Comparison of ENCODE assay signal across 15 mouse cellular contexts in genomic region chr9:48609734-48610133, GRCm38 (mm10). TPM values are rescaled to one million over a fixed set of nuclear protein-coding genes. Genes with fewer than 3 reads are reported as not detected.
"Had no signal": no experiment of that assay in that cellular context is flagged by ENCODE, and none has a peak within 500 bp of the region (broad histone marks: within the 10 kb centered on the region; RNA-seq: fewer than 3 reads in every experiment).

No protein-coding gene starts in this region.

- H3K4me1 ChIP-seq: neural tube, embryonic 13.5 days; stomach, embryonic 15.5 days had no signal

- H3K9me3 ChIP-seq: intestine, embryonic 15.5 days; kidney, embryonic 15.5 days; limb, embryonic 12.5 days; neural tube, embryonic 13.5 days; stomach, embryonic 15.5 days had no signal

- H3K36me3 ChIP-seq: intestine, embryonic 15.5 days; kidney, embryonic 15.5 days; limb, embryonic 12.5 days; neural tube, embryonic 13.5 days; stomach, embryonic 15.5 days had no signal

- H3K27me3 ChIP-seq: intestine, embryonic 15.5 days; kidney, embryonic 15.5 days; limb, embryonic 12.5 days; neural tube, embryonic 13.5 days; stomach, embryonic 15.5 days had no signal

- H3K27ac ChIP-seq: intestine, embryonic 15.5 days; kidney, embryonic 15.5 days; limb, embryonic 12.5 days; liver, embryonic 14.5 days; neural tube, embryonic 13.5 days; stomach, embryonic 15.5 days had no signal

- DNase-seq: kidney, adult 18-20 months; kidney, postnatal 14 days; lung, adult 18-20 months; lung, postnatal 4 days; midbrain, embryonic 14.5 days; right cerebral cortex, postnatal 14 days; thymus, adult 2 months; thymus, postnatal 25 days had no signal

- ATAC-seq: intestine, embryonic 15.5 days had no signal

- H3K9ac ChIP-seq: intestine, embryonic 15.5 days; kidney, embryonic 15.5 days; limb, embryonic 12.5 days; liver, embryonic 14.5 days; neural tube, embryonic 13.5 days; stomach, embryonic 15.5 days had no signal

- H3K4me3 ChIP-seq: intestine, embryonic 15.5 days; kidney, embryonic 15.5 days; limb, embryonic 12.5 days; neural tube, embryonic 13.5 days; stomach, embryonic 15.5 days had no signal

- H3K4me2 ChIP-seq: intestine, embryonic 15.5 days; kidney, embryonic 15.5 days; limb, embryonic 12.5 days; neural tube, embryonic 13.5 days; stomach, embryonic 15.5 days had no signal

RNA-seq across cellular contexts. Expression of gene Nnmt, which starts 4.8 kb away (rescaled TPM):
- total RNA-seq: megakaryocyte-erythroid progenitor cell, adult 5-6 weeks had no signal
